Mouse (Mus musculus) hindbrain, embryonic 13.5 days (tissue): ENCODE data around the gene Ech1. TPM values are rescaled to one million over a fixed set of nuclear protein-coding genes. Genes with fewer than 3 reads are reported as not detected.

Experiments
- ATAC-seq: fragments of 200-750 bp; cut with Nextera tagmentation; 2 replicates; pipeline ENCODE4 v1.8.0; 2017; ENCODE audit warnings: moderate TSS enrichment; ENCODE audit not compliant: low FRiP score
- H3K27ac ChIP-seq: fragments of 300-500 bp; sonication (generic); 2 replicates; pipeline ENCODE4 v1.5.1; 2015; ENCODE audit warnings: inconsistent platforms, mild to moderate bottlenecking, moderate library complexity
- H3K27me3 ChIP-seq: fragments of 300-500 bp; sonication (generic); 2 replicates; pipeline ENCODE4 v1.6.1; 2015; ENCODE audit warnings: mild to moderate bottlenecking, inconsistent platforms
- H3K36me3 ChIP-seq: fragments of 300-500 bp; sonication (generic); 2 replicates; pipeline ENCODE4 v1.6.1; 2015; ENCODE audit warnings: mild to moderate bottlenecking, inconsistent platforms
- H3K4me1 ChIP-seq: fragments of 300-500 bp; sonication (generic); replicated peaks from 2 replicates; pipeline ENCODE4 v1.6.1; 2015; ENCODE audit warnings: inconsistent platforms
- H3K4me2 ChIP-seq: fragments of 300-500 bp; sonication (generic); 2 replicates; pipeline ENCODE4 v1.6.1; 2015; ENCODE audit warnings: inconsistent platforms, mild to moderate bottlenecking, moderate library complexity
- H3K4me3 ChIP-seq: fragments of 300-500 bp; sonication (generic); 2 replicates; pipeline ENCODE4 v1.5.1; 2015; ENCODE audit warnings: mild to moderate bottlenecking, inconsistent platforms
- H3K9ac ChIP-seq: fragments of 300-500 bp; sonication (generic); 2 replicates; pipeline ENCODE4 v1.6.1; 2015; ENCODE audit warnings: mild to moderate bottlenecking, inconsistent platforms
- H3K9me3 ChIP-seq: fragments of 300-500 bp; sonication (generic); 2 replicates; pipeline ENCODE4 v1.6.1; 2016; ENCODE audit warnings: inconsistent platforms
- WGBS: fragments of 180-500 bp; shearing (Covaris S2); methylation state at CpG from one replicate; pipeline ENCODE4 v1.1.7; 2015; 5-methylcytosine and 5-hydroxymethylcytosine counted together
- polyA plus RNA-seq: library from polyadenylated mRNA; unstranded; fragments of >200 nt; fragmentation: Nextera tagmentation; extraction: Ambion mirVana; gene quantifications from 2 replicates; pipeline ENCODE4 v1.2.1, GENCODE M21; 2015

The Ech1 gene
- polyA plus RNA-seq, 1 experiment from 2014 or later, result 87.5 TPM

GRCm38 (mm10) chr7:28876099-28876498 lies 51.1 kb downstream of the Ech1 start:
- H3K27me3 ChIP-seq, result no peaks in the 10 kb centered on the region
- H3K4me2 ChIP-seq, result no peak overlapping the region
- 79% methylated on average over 4 of the region's 4 CpGs for WGBS
- H3K27ac ChIP-seq, result no peak overlapping the region
- H3K9me3 ChIP-seq, result no peaks in the 10 kb centered on the region
- H3K36me3 ChIP-seq, result no peaks in the 10 kb centered on the region
- H3K4me1 ChIP-seq, result no peaks in the 10 kb centered on the region
- ATAC-seq, result no peak
- H3K9ac ChIP-seq, result no peak overlapping the region
- H3K4me3 ChIP-seq, result no peak overlapping the region

DNA sequence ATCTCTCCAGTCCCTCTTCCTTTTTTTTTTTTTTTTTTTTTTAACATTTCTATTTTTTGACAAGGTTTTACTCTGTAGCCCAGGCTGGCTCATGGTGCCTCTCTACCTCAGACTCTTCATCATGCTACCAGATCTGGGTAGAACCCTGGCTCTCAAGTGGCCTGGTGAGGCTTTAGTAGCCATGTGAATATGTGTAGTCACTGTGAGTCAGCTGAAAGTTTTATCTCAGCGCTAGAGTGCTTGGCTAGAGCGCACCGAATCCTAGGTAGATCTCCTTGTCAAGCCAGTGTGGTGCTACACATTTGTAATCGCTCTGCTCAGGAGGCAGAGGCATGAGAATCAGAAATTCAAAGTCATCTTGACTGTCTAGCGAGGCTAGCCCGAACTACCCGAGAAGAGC lies 52.1 kb downstream of the Ech1 start:
- H3K4me3 ChIP-seq, result no peak overlapping the region
- no peaks in the 10 kb centered on the region for H3K27me3 ChIP-seq
- H3K27ac ChIP-seq, result no peak overlapping the region
- no peak overlapping the region for H3K4me2 ChIP-seq
- no peaks in the 10 kb centered on the region for H3K9me3 ChIP-seq
- H3K36me3 ChIP-seq, result no peaks in the 10 kb centered on the region
- ATAC-seq, result no peak
- WGBS, result 90% methylated on average over 7 of the region's 7 CpGs
- no peaks in the 10 kb centered on the region for H3K4me1 ChIP-seq
- H3K9ac ChIP-seq, result no peak overlapping the region

DNA sequence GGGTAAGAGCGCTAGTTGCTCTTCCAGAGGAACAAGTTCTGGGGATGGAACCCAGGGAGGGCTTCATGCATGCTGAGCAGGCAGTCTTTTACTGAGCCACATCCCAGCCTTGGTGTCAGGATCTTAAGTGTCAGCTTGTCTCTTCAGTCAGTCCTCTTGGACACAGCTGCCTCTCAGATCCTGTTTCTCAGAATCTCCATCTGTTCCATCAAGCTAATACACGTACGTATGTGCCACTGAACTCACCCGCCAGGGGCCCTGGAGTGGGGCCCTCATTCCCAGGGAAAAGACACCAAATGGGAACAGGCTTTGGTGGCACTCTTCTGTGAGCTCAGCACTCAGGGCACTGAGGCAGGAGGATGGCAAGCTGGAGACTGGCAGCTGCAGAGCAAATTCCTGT lies 52.8 kb downstream of the Ech1 start:
- WGBS, result 80% methylated on average over 4 of the region's 4 CpGs
- no peak for ATAC-seq

DNA sequence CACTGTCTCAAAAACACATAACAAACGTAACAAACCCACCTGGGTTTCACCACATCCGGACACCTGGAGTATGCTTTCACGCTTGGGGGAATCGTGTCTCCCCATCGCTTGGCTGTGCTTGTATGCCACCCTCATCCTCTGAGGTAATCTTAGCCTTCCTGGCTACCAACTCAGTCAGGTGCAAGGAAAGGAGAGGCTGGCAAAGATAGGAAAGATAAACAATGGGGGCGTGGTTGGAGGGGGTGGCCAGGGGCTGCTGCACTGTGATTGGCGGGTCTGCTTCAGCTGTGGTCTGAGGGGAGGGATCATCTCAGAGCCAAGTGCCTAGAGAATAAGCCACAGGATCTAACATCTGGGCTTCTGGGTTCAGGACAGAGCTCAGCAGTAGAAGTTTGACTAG lies 54.6 kb downstream of the Ech1 start:
- Histone ChIP-seq H3K4me1 (no peaks in the 10 kb centered on the region), H3K9me3 (no peaks in the 10 kb centered on the region), H3K36me3 (no peaks in the 10 kb centered on the region), H3K9ac (no peak overlapping the region), H3K4me2 (no peak overlapping the region), H3K27ac (no peak overlapping the region), H3K27me3 (no peaks in the 10 kb centered on the region), H3K4me3 (no peak overlapping the region)
- 78% methylated on average over 7 of the region's 7 CpGs for WGBS
- ATAC-seq, result no peak

More for the DNA sequence above, 52.8 kb downstream of the Ech1 start:
- Histone ChIP-seq H3K36me3 (no peaks in the 10 kb centered on the region), H3K4me1 (no peaks in the 10 kb centered on the region), H3K9ac (no peak overlapping the region), H3K27me3 (no peaks in the 10 kb centered on the region), H3K4me3 (no peak overlapping the region), H3K27ac (no peak overlapping the region), H3K4me2 (no peak overlapping the region), H3K9me3 (no peaks in the 10 kb centered on the region)

DNA sequence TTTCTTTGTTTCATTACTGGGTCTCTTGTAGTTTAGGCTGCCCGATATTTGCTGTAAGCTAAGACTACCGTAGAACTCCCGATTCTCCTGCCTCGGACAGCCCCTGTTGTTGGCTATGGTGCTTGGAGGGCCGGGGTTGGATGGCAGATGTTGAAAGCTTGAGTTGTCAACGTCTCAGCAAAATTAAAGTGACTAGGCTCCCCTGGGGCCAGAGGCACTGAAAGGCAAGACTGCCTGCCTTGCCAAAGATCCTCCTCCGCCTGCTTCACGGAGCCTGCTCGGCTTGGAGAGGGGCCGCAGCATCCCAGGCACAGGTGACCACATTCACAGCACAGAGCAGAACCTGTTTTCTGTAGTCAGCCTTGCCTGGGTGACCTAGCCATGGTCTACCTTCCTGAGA lies 55.5 kb downstream of the Ech1 start:
- Histone ChIP-seq H3K9me3 (no peaks in the 10 kb centered on the region), H3K36me3 (no peaks in the 10 kb centered on the region), H3K4me2 (no peak overlapping the region), H3K4me3 (no peak overlapping the region), H3K9ac (no peak overlapping the region), H3K4me1 (no peaks in the 10 kb centered on the region), H3K27ac (no peak overlapping the region), H3K27me3 (peaks cover 4% of the 10 kb centered on the region; the same call in 1 of the 2 replicates)
- WGBS, result 60% methylated on average over 10 of the region's 10 CpGs
- no peak for ATAC-seq

GRCm38 (mm10) chr7:28881199-28881598 lies 56.2 kb downstream of the Ech1 start, which contains the start of gene Capn12:
Capn12 (plus strand) TSS chr7:28881422.
- Histone ChIP-seq H3K9me3 (no peaks in the 10 kb centered on the region), H3K4me1 (no peaks in the 10 kb centered on the region), H3K4me2 (no peak within 1 kb of the TSS), H3K27me3 (peaks cover 9% of the 10 kb centered on the region), H3K9ac (no peak within 1 kb of the TSS), H3K4me3 (no peak within 1 kb of the TSS), H3K27ac (no peak within 1 kb of the TSS), H3K36me3 (no peaks in the 10 kb centered on the region)
- ATAC-seq, result no peak
- 36% methylated on average over 13 of the region's 13 CpGs for WGBS

Other genes starting within 250 kb of the Ech1 start
- gene Samd4b, start 227.1 kb upstream of the Ech1 start, polyA plus RNA-seq, result 20.7 and 21.6 TPM in 2 replicates
- gene Pak4, start 227.0 kb upstream of the Ech1 start, polyA plus RNA-seq, result 21.5 and 22.1 TPM in 2 replicates
- not detected in 2 replicates for gene Acp7, start 193.9 kb upstream of the Ech1 start, polyA plus RNA-seq
- 7.0 and 7.4 TPM in 2 replicates for gene Fbxo27, start 132.4 kb upstream of the Ech1 start, polyA plus RNA-seq
- 3.1 and 3.4 TPM in 2 replicates for gene Fbxo17, start 108.4 kb upstream of the Ech1 start, polyA plus RNA-seq
- gene Mrps12, start 83.4 kb upstream of the Ech1 start, polyA plus RNA-seq, result 108 and 114 TPM in 2 replicates
- gene Sars2, start 83.2 kb upstream of the Ech1 start, polyA plus RNA-seq, result 20.6 and 22.6 TPM in 2 replicates
- gene Ccer2, start 69.0 kb upstream of the Ech1 start, polyA plus RNA-seq, result 3.1 and 3.6 TPM in 2 replicates
- gene Sirt2, start 58.5 kb upstream of the Ech1 start, polyA plus RNA-seq, result 105 and 111 TPM in 2 replicates
- gene Nfkbib, start 57.7 kb upstream of the Ech1 start, polyA plus RNA-seq, result 58.6 and 59.5 TPM in 2 replicates
- gene Rinl, start 36.2 kb upstream of the Ech1 start, polyA plus RNA-seq, result 2.7 and 2.8 TPM in 2 replicates
- gene Hnrnpl, start 16.7 kb upstream of the Ech1 start, polyA plus RNA-seq, result 200 and 202 TPM in 2 replicates
- 5.6 and 6.3 TPM in 2 replicates for gene Lgals4, start 8.6 kb downstream of the Ech1 start, polyA plus RNA-seq
- 6.4 and 7.4 TPM in 2 replicates for gene Lgals7, start 38.6 kb downstream of the Ech1 start, polyA plus RNA-seq
- 0.38 and 0.43 TPM in 2 replicates for gene Capn12, start 56.2 kb downstream of the Ech1 start, polyA plus RNA-seq
- 136 and 138 TPM in 2 replicates for gene Actn4, start 137.1 kb downstream of the Ech1 start, polyA plus RNA-seq
- gene Eif3k, start 156.6 kb downstream of the Ech1 start, polyA plus RNA-seq, result 315 and 332 TPM in 2 replicates
- gene Map4k1, start 156.8 kb downstream of the Ech1 start, polyA plus RNA-seq, result 4.1 and 6.4 TPM in 2 replicates